Mouse (Mus musculus) lung, embryonic 16.5 days (tissue): ENCODE results near the gene Apbb2. TPM values are rescaled to one million over a fixed set of nuclear protein-coding genes. Genes with fewer than 3 reads are reported as not detected.
A peak's percentile ranks its signal among the peaks of the same experiment; 100 is the strongest.

Experiments
- ATAC-seq: fragments of 200-750 bp; cut with Nextera tagmentation; 2 replicates; pipeline ENCODE4 v1.8.0; 2017; ENCODE audit warnings: low read depth, mild to moderate bottlenecking, moderate library complexity
- H3K27ac ChIP-seq: fragments of 300-500 bp; sonication (generic); 2 replicates; pipeline ENCODE4 v1.5.1; 2014; ENCODE audit warnings: mild to moderate bottlenecking, control low read depth, low read length
- H3K27me3 ChIP-seq: fragments of 300-500 bp; sonication (generic); 2 replicates; pipeline ENCODE4 v1.6.1; 2014; ENCODE audit warnings: low read depth, low read length, mixed read lengths; ENCODE audit not compliant: control insufficient read depth, insufficient read depth
- H3K36me3 ChIP-seq: fragments of 300-500 bp; sonication (generic); 2 replicates; pipeline ENCODE4 v1.6.1; 2014; ENCODE audit warnings: low read length; ENCODE audit not compliant: control insufficient read depth, insufficient read depth
- H3K4me1 ChIP-seq: fragments of 300-500 bp; sonication (generic); replicated peaks from 2 replicates; pipeline ENCODE4 v1.6.1; 2014; ENCODE audit warnings: low read length, mixed read lengths; ENCODE audit not compliant: control insufficient read depth, insufficient read depth
- H3K4me2 ChIP-seq: fragments of 300-500 bp; sonication (generic); 2 replicates; pipeline ENCODE4 v1.6.1; 2014; ENCODE audit warnings: low read depth, low read length, control low read depth
- H3K4me3 ChIP-seq: fragments of 300-500 bp; sonication (generic); 2 replicates; pipeline ENCODE4 v1.5.1; 2014; ENCODE audit warnings: mild to moderate bottlenecking, low read length, control low read depth
- H3K9ac ChIP-seq: fragments of 300-500 bp; sonication (generic); 2 replicates; pipeline ENCODE4 v1.6.1; 2014; ENCODE audit warnings: low read length, control low read depth
- H3K9me3 ChIP-seq: fragments of 300-500 bp; sonication (generic); 2 replicates; pipeline ENCODE4 v1.6.1; 2016; ENCODE audit warnings: low read length; ENCODE audit not compliant: control insufficient read depth
- WGBS: fragments of 180-500 bp; shearing (Covaris S2); extraction: QIAGEN DNeasy Blood & Tissue Kit; methylation state at CpG from one replicate; pipeline ENCODE4 v1.1.7; 2014; 5-methylcytosine and 5-hydroxymethylcytosine counted together
- polyA plus RNA-seq: library from polyadenylated mRNA; unstranded; fragments of >200 nt; fragmentation: Nextera tagmentation; extraction: Ambion mirVana; gene quantifications from 2 replicates; pipeline ENCODE4 v1.2.1, GENCODE M21; 2015

Apbb2 gene
- polyA plus RNA-seq, 1 experiment from 2014 or later = 56.7 TPM

DNA sequence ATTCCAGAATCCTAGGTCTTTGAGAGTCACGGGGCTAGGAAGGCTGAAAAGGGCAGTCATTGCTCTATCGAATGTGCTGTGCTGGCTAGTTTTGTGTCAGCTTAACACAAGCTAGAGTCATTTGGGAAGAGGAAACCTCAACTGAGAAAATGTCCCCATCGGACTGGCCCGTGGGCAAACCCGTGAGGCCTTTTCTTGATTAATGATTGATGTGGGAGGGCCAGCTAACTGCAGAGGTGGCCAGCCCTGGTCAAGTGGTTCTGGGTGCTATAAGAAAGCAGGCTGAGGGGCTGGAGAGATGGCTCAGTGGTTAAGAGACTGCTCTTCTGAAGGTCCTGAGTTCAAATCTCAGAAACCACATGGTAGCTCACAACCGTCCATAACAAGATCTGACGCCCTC lies 212.2 kb downstream of the Apbb2 start:
- Histone ChIP-seq H3K36me3 (no peaks in the 10 kb centered on the region), H3K4me3 (no peak overlapping the region), H3K4me2 (no peak overlapping the region), H3K9ac (no peak overlapping the region), H3K9me3 (no peaks in the 10 kb centered on the region), H3K27me3 (no peaks in the 10 kb centered on the region), H3K4me1 (no peaks in the 10 kb centered on the region), H3K27ac (no peak overlapping the region)
- WGBS = 87% methylated on average over 7 of the region's 7 CpGs
- no peak for ATAC-seq

DNA sequence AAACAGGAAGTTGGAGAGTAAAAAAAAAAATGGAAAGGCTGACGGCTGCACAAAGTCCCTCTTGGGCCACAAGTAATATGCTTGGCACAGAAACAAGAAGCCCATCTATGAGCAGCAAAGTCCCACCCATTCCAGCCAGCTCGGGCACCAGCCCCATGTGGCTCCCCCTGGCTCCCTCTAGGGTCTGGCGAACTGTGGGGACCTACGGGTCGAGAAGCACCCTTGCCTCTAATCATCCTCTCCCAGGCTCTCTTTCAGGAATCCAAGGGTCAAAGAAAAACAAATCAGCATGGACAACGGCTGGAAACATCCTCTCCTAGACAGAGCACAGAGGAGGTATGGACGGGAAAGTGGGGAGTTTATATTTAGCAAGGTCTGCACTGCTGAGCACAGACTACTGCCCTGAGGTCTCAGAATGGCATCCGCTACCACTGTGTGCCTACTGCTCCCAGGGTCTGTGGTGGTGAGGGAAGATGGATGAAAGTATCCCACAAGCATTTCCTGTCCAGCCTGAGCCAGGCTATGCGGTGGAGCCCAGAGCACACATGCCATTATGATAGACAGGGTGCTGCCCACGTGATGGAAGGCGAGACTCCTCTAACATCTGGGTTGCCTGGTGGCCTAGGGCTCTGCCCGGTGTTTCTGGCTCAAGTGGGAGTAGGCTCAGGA lies 212.7 kb downstream of the Apbb2 start:
- peak; percentile 31; the same call in 1 of the 2 replicates for ATAC-seq
- no peak overlapping the region for H3K4me3 ChIP-seq
- H3K36me3 ChIP-seq = no peaks in the 10 kb centered on the region
- no peak overlapping the region for H3K4me2 ChIP-seq
- no peaks in the 10 kb centered on the region for H3K27me3 ChIP-seq
- no peak overlapping the region for H3K9ac ChIP-seq
- WGBS = 49% methylated on average over 12 of the region's 12 CpGs
- H3K27ac ChIP-seq = no peak overlapping the region
- no peaks in the 10 kb centered on the region for H3K4me1 ChIP-seq
- H3K9me3 ChIP-seq = no peaks in the 10 kb centered on the region

DNA sequence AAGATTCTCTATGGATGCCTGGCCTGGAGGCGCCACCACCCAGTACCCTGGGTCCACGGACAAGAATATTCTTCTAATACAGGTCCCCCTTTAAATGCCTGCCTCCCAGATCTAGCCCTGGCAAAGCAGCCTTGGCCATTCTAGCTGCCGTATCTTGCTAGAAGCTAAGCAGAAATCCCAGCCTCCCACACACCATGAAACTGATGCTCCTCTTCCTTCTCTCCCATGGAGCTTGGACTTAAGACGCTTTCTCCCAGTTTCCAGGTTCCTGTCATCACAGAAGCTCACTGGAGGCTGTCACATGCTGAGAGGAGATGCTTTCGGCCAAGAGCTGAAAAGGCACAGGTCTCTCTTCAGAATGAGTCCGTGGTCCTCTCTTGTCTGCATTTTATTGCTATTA lies 213.3 kb downstream of the Apbb2 start:
- Histone ChIP-seq H3K4me2 (no peak overlapping the region), H3K27me3 (no peaks in the 10 kb centered on the region), H3K9ac (no peak overlapping the region), H3K4me1 (no peaks in the 10 kb centered on the region), H3K4me3 (no peak overlapping the region), H3K9me3 (no peaks in the 10 kb centered on the region), H3K27ac (no peak overlapping the region), H3K36me3 (no peaks in the 10 kb centered on the region)
- ATAC-seq = no peak
- 88% methylated on average over 6 of the region's 6 CpGs for WGBS

DNA sequence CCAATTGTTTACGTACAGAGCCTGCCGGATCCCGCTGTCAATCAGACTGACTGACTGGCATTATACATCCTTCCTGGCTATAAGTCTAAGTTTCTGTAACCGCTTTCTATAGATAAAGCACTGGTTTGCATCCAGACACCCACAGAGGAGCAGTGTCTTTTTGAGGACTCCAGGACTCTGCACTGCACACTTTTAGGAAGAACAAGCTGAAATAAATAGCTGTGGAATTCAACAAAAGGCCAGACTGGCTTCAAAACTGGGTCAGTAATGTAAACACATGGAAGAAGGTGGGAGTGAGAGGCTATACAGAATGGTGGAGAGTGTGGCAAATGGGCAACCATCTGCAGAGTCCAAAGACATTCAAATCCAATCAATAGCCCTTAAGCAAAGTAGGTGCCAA lies 218.0 kb downstream of the Apbb2 start:
- ATAC-seq = no peak
- H3K27ac ChIP-seq = no peak overlapping the region
- H3K9ac ChIP-seq = no peak overlapping the region
- H3K9me3 ChIP-seq = no peaks in the 10 kb centered on the region
- H3K36me3 ChIP-seq = no peaks in the 10 kb centered on the region
- no peaks in the 10 kb centered on the region for H3K27me3 ChIP-seq
- 76% methylated on average over 4 of the region's 4 CpGs for WGBS
- H3K4me3 ChIP-seq = no peak overlapping the region
- peaks cover 2% of the 10 kb centered on the region; the same call in 1 of the 2 replicates for H3K4me1 ChIP-seq
- no peak overlapping the region for H3K4me2 ChIP-seq

DNA sequence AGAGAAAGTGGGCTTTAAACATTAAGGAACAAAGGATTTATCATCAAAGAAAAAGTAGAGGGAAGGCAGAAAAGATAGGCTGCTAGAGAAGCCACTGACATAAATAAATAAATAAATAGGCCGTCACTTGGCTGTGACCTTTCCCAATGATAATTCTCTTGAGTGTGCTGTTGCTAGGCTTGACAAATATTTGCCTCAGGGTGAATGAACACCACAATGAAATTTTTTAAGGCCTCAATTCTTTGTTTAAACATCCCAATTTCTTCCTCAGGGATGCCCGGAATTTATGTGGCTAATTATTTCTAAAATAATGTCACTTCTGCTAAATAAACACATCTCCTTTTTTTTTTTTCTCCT lies 219.3 kb downstream of the Apbb2 start:
- Histone ChIP-seq H3K9ac (no peak overlapping the region), H3K36me3 (no peaks in the 10 kb centered on the region), H3K4me3 (no peak overlapping the region), H3K4me1 (peaks cover 2% of the 10 kb centered on the region; the same call in 1 of the 2 replicates), H3K27me3 (no peaks in the 10 kb centered on the region), H3K27ac (no peak overlapping the region), H3K9me3 (no peaks in the 10 kb centered on the region), H3K4me2 (no peak overlapping the region)
- 44% methylated on average over 2 of the region's 2 CpGs for WGBS
- ATAC-seq = no peak

DNA sequence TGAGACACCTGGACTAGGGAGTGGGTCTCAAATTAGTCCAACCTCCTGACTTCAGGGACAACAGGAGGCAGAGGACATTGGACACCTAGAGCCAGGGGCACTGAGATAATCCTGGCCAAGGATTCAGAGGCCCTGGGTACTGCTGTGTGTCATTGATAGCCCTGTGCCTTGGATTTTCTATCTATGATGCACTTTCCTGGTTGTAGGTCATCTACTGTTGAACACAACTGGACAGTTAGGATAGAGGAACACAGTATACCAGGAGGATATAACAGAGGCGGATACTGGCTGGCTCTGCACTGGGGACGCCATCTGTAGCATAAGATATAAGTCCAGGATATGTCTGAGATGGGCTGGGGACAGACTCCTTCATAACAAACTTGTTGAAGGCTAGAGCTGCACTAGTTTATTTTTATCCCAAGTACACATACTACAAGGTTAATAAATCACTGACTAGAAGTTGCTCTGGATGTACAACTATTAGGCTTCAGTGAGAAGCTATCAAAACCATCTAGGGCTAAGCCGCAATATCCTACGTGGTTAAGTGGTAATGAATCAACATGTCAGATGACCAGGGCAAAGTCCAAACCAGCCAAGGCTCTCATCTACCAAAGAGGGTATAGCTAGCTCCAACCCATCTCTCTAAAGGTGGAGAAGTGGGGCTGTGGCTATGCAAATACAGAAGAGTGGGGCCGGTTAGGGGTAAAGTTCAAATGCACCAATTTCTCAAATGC lies 219.9 kb downstream of the Apbb2 start:
- ATAC-seq = no peak
- Histone ChIP-seq H3K9ac (no peak overlapping the region), H3K4me2 (no peak overlapping the region), H3K4me3 (no peak overlapping the region), H3K27ac (no peak overlapping the region), H3K36me3 (no peaks in the 10 kb centered on the region), H3K4me1 (peaks cover 2% of the 10 kb centered on the region; the same call in 1 of the 2 replicates), H3K27me3 (no peaks in the 10 kb centered on the region), H3K9me3 (no peaks in the 10 kb centered on the region)
- WGBS = 64% methylated on average over 5 of the region's 5 CpGs

DNA sequence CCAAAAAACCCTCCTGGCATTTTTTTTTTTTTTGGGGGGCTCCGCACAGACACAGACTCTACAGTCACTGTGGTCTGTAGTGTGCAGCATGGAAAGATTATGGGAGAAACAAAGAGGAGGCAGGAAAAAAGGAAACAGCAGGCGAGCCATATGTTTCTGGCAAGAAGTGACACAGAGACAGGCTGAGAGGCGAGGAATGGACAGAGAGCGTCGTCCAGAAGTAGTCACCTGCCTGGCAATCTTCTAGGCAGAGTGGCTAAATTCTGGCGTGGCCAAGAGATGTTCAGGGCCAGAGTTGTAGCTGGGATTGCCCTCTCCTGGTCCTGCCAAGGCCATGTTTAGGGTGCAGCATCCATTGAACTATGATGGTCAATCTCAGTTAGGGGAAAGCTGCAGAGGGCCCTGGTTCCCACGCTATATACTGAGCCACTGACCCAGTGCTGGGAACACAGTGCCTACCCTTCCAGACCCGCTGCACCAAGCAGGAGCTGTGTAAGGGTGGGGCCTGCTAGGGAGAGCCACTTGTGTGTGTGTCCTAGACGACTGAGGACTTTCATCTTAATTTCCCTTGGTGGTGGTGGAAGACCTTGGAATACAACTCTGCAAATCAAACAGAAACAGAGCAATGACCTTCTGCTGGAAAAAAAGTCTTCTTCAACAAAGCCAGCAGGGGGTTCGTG lies 224.7 kb downstream of the Apbb2 start:
- Histone ChIP-seq H3K4me2 (no peak overlapping the region), H3K27ac (no peak overlapping the region), H3K9ac (no peak overlapping the region), H3K27me3 (no peaks in the 10 kb centered on the region), H3K36me3 (no peaks in the 10 kb centered on the region), H3K9me3 (no peaks in the 10 kb centered on the region), H3K4me1 (peaks cover under 1% of the 10 kb centered on the region; the same call in 1 of the 2 replicates), H3K4me3 (no peak overlapping the region)
- WGBS = 83% methylated on average over 10 of the region's 10 CpGs
- no peak for ATAC-seq

DNA sequence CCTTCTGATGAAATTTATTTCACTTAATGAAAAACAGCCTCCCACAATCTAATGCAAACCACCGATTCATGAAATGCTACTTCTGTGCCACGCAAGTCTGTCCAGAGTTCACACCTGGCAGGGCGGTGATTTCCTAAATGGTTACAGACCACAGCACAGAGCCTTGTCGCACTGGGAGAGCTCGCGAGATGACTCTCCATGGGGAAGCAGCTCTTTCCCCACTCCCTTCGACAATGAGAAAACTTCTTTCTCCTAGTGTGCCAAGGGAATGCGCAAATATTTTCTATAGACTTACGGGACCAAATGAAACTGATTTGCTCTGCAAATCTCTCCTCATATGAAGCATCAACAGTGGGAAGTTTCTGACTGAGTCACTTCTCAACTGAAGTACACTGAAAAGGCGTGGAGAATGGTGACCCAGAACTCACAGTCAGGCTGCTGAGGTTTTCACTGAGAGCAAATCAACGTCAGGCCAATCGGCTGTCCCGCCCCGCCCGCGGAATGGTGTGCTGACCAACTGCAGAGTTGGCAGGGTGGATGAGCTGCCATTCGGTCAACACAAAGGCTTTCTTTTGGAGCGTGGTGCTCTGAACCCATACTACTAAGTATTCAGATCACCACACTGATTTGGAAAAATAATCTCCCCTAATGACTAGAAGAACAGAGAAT lies 225.6 kb downstream of the Apbb2 start:
- WGBS = 64% methylated on average over 18 of the region's 18 CpGs
- Histone ChIP-seq H3K9me3 (no peaks in the 10 kb centered on the region), H3K27me3 (no peaks in the 10 kb centered on the region), H3K4me2 (no peak overlapping the region), H3K36me3 (no peaks in the 10 kb centered on the region), H3K27ac (no peak overlapping the region), H3K4me1 (no peaks in the 10 kb centered on the region), H3K4me3 (no peak overlapping the region), H3K9ac (no peak overlapping the region)
- ATAC-seq = no peak

DNA sequence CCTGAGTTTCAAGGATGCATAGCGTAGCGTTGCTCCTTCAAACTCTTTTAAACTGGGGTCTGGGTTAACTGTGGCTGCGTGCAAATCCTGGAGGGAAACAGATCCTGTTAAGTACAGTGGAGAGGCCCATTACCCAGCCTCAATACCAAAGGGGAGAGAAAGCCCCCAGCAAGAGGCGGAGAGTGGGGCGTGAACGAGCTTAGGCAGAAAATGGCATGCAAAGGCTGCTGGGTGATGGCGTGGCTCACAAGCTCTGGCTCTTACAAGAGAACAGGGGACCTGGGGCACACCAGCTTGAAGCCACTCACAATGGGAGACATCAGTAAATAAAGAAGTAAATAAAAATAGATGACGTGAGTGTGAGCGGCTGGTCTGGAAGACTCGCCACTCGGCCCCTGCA lies 226.8 kb downstream of the Apbb2 start:
- H3K4me3 ChIP-seq = no peak overlapping the region
- no peaks in the 10 kb centered on the region for H3K4me1 ChIP-seq
- H3K4me2 ChIP-seq = no peak overlapping the region
- no peaks in the 10 kb centered on the region for H3K27me3 ChIP-seq
- no peak overlapping the region for H3K9ac ChIP-seq
- 80% methylated on average over 11 of the region's 11 CpGs for WGBS
- no peaks in the 10 kb centered on the region for H3K9me3 ChIP-seq
- H3K36me3 ChIP-seq = no peaks in the 10 kb centered on the region
- no peak for ATAC-seq
- no peak overlapping the region for H3K27ac ChIP-seq
